Mouse (Mus musculus): Measurements from ENCODE around the gene Gria1. TPM values are rescaled to one million over a fixed set of nuclear protein-coding genes. Genes with fewer than 3 reads are reported as not detected.
A peak's percentile ranks its signal among the peaks of the same experiment; 100 is the strongest.

The Gria1 gene
- total RNA-seq (2021): 100 to 1,000 TPM; 225 to 245 TPM
- long read RNA-seq, experiment 1, full-length matches to known transcripts: 245 of 313 reads
- long read RNA-seq, experiment 1, partial matches to known transcripts: 18 of 313 reads
- long read RNA-seq, experiment 1, other reads (novel, unspliced or antisense): 50 of 313 reads
- long read RNA-seq, experiment 2, full-length matches to known transcripts: 147 of 200 reads
- long read RNA-seq, experiment 2, partial matches to known transcripts: 17 of 200 reads
- long read RNA-seq, experiment 2, other reads (novel, unspliced or antisense): 36 of 200 reads

GRCm38 (mm10) chr11:57011024-57011690, at the start of gene Gria1:
Gene Gria1, plus strand, starts transcription at chr11:57011387.
- intact Hi-C loops (cut with DNase I): loop anchor here (5.0 to 10.0 kb wide), 5 partner anchors 184 to 854 kb away; no protein-coding TSS in a partner anchor
- peak in 1 of 2 experiments; percentile 46 for DNase-seq (ENCODE audit: extremely low spot score in 1 of 2, low spot score in 2 of 2)
- no peak; the same call in 1 of the 2 replicates for TF ChIP-seq CTCF (IDR thresholded peaks at IDR 0.05)
- Histone ChIP-seq H3K27ac (peak within 1 kb of the TSS; percentile 91), H3K4me3 (peak within 1 kb of the TSS; percentile 66)

- no peak for TF ChIP-seq CTCF (IDR thresholded peaks at IDR 0.05)
- intact Hi-C loops (cut with DNase I): loop anchor here (5.0 kb wide), 1 partner anchor 804 kb away; no protein-coding TSS in a partner anchor
- Histone ChIP-seq H3K4me3 (no peak overlapping the region), H3K27ac (no peak overlapping the region)
- DNase-seq (ENCODE audit: extremely low spot score in 1 of 2, low spot score in 2 of 2): no peak
Observed at GRCm38 (mm10) chr11:56961751-56962150, 49.4 kb upstream of the Gria1 start.

GRCm38 (mm10) chr11:56972814-56973213, 38.4 kb upstream of the Gria1 start:
- Histone ChIP-seq H3K4me3 (no peak overlapping the region), H3K27ac (no peak overlapping the region)
- no peak for TF ChIP-seq CTCF (IDR thresholded peaks at IDR 0.05)
- intact Hi-C loops (cut with DNase I): no loop called here
- no peak for DNase-seq (ENCODE audit: extremely low spot score in 1 of 2, low spot score in 2 of 2)

GRCm38 (mm10) chr11:56984321-56985000, 26.7 kb upstream of the Gria1 start:
- Histone ChIP-seq H3K4me3 (no peak overlapping the region), H3K27ac (no peak overlapping the region)
- intact Hi-C loops (cut with DNase I): no loop called here
- no peak for TF ChIP-seq CTCF (IDR thresholded peaks at IDR 0.05)
- DNase-seq (ENCODE audit: extremely low spot score in 1 of 2, low spot score in 2 of 2): no peak

- DNase-seq (ENCODE audit: extremely low spot score in 1 of 2, low spot score in 2 of 2): no peak
- no peak for TF ChIP-seq CTCF (IDR thresholded peaks at IDR 0.05)
- intact Hi-C loops (cut with DNase I): no loop called here
- Histone ChIP-seq H3K27ac (no peak overlapping the region), H3K4me3 (no peak overlapping the region)
Observed at GRCm38 (mm10) chr11:56985457-56985856, 25.7 kb upstream of the Gria1 start.

- no peak for DNase-seq (ENCODE audit: extremely low spot score in 1 of 2, low spot score in 2 of 2)
- no peak for TF ChIP-seq CTCF (IDR thresholded peaks at IDR 0.05)
- Histone ChIP-seq H3K4me3 (no peak overlapping the region), H3K27ac (no peak overlapping the region)
- intact Hi-C loops (cut with DNase I): no loop called here
Observed at GRCm38 (mm10) chr11:56999601-57000001, 11.6 kb upstream of the Gria1 start.

- Histone ChIP-seq H3K27ac (no peak overlapping the region), H3K4me3 (no peak overlapping the region)
- intact Hi-C loops (cut with DNase I): no loop called here
- TF ChIP-seq CTCF (IDR thresholded peaks at IDR 0.05): no peak
- DNase-seq (ENCODE audit: extremely low spot score in 1 of 2, low spot score in 2 of 2): no peak
Observed at GRCm38 (mm10) chr11:57004611-57005010, 6.6 kb upstream of the Gria1 start.

- DNase-seq (ENCODE audit: extremely low spot score in 1 of 2, low spot score in 2 of 2): no peak
- intact Hi-C loops (cut with DNase I): no loop called here
- no peak for TF ChIP-seq CTCF (IDR thresholded peaks at IDR 0.05)
- no peak overlapping the region for H3K4me3 ChIP-seq
- H3K27ac ChIP-seq: no peak overlapping the region
Observed at GRCm38 (mm10) chr11:57005341-57005740, 5.8 kb upstream of the Gria1 start.

- intact Hi-C loops (cut with DNase I): no loop called here
- no peak overlapping the region for H3K27ac ChIP-seq
- no peak for DNase-seq (ENCODE audit: extremely low spot score in 1 of 2, low spot score in 2 of 2)
- H3K4me3 ChIP-seq: no peak overlapping the region
- no peak for TF ChIP-seq CTCF (IDR thresholded peaks at IDR 0.05)
Observed at GRCm38 (mm10) chr11:57007790-57008189, 3.4 kb upstream of the Gria1 start.

- Histone ChIP-seq H3K27ac (peak overlapping the region; percentile 50; the same call in 1 of the 2 replicates), H3K4me3 (0 out of 2 replicates have a peak overlapping the region, but pooled peaks have one; percentile 40)
- no peak for TF ChIP-seq CTCF (IDR thresholded peaks at IDR 0.05)
- DNase-seq (ENCODE audit: extremely low spot score in 1 of 2, low spot score in 2 of 2): no peak
- intact Hi-C loops (cut with DNase I): loop anchor here (5.0 to 10.0 kb wide), 5 partner anchors 184 to 853 kb away; no protein-coding TSS in a partner anchor
Observed at GRCm38 (mm10) chr11:57010611-57011010, 576 bp upstream of the Gria1 start.

- TF ChIP-seq CTCF (IDR thresholded peaks at IDR 0.05): no peak
- peak overlapping the region; percentile 66 for H3K4me3 ChIP-seq
- intact Hi-C loops (cut with DNase I): loop anchor here (5.0 to 10.0 kb wide), 5 partner anchors 183 to 854 kb away; no protein-coding TSS in a partner anchor
- DNase-seq (ENCODE audit: extremely low spot score in 1 of 2, low spot score in 2 of 2): peak; percentile 67 to 74
- H3K27ac ChIP-seq: peak overlapping the region; percentile 91
Observed at GRCm38 (mm10) chr11:57011691-57012039, 478 bp downstream of the Gria1 start.
